Mouse (Mus musculus) urinary bladder, postnatal 25 days (tissue): ENCODE measurements around the gene Dedd.

Experiments used
- DNase-seq: peaks from one replicate; pipeline ENCODE4 v3.0.0; 2022; ENCODE audit warnings: low spot score

The Dedd gene

DNA sequence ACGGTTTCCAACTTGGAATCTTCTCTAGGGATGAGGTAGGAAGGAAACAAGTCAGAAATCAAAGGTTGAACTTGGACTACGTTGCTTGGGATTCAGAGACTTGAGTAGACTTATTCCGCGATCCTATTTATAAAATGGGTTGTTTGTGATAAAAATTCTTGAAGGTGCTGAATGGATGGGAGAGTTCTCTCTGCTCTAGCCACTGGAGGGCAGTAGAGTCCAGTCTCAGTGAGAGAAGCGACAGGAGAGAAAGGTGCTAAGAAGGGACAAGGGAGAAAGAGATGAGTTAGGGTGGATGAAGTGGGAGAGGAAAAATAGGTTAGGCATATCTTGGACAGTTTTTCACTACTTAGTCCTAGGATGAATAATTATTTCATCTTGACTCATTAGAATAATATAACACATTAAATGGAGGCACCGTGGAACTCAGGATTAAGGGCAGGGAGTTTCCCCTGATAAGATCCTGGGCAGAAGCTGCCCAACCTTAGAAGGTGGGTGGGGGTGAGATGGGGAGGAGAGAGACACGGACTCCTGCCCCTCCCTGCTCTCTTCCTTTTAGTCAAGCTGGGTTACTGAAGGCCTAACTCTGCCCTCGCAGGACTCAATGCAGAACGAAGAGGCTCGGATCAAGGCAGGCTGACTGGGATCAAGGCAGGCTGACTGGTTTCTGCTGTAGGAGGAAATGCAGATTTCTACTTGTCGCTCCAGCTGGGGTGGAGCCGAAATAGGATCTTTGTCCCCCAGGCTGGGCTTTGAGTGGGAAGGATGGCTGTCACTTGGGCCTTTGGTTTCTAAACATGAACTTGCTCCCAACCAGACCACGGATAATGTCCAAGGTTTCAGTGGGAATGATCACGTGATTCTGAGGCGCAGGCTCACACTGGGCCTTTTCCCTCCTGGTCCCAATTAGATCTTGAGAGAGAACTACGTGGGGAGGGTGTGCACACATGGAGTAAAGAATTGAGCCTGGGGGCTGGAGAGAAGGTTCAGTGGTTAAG, 32.5 kb downstream of the Dedd start:
- peak; percentile 50 for DNase-seq

DNA sequence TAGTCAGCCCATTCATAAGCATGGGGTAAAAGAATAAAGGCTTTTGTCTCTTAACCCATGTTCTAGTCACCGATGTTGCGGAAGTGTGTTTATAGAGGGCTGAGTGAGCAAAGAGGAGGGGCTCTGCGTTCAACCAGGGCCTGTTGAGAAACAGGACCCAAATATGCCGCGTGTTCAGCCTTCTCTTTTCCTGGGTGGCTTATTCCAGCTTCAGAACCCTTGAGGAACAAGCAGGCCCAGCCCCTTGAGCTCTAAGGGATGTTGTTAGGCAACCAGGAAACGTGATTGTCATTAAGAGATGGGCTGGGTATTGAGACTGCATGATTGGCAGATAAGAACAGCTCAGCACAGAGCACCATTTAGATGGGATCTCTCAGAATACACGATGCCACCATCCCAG, 37.0 kb downstream of the Dedd start:
- DNase-seq = no peak

DNA sequence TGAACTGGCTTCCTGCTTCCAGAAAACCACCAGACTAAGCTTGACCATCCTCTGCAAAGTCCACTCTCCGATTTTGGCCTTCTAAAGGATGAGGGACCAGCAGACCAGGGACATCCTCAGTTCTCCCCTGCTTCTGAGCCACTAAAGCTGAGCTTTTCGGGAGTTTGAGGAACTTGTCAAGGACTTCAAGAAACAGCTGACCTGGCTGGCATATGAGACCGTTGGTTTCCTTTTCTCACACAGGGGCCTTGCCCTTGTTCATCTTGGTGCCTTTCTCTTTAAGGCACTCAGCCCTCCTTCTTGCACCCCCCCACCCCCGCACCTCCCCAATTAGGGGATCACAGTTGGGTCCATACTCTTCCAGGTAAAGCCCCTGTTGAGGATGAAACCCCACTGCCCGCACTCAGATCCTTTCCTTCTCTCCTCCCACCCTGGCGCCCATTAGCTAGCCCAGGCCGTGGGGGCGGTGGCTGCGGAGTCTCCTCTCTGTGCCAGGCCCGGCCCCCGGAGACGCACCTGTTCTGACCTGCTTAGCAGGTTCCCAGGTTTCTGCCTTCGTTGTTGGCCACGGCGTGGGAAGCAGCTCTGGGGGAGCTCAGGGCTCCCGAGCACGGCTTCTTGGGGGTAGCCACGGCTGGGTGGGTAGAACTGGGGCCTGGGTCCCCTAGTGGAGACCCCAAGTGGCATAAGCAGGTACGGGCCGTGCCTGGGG, 41.1 kb downstream of the Dedd start, which contains the start of gene Nectin4:
Gene Nectin4 (plus strand): TSS at position 255 of the 712 bp plus-strand sequence.
- DNase-seq = peak; percentile 62

DNA sequence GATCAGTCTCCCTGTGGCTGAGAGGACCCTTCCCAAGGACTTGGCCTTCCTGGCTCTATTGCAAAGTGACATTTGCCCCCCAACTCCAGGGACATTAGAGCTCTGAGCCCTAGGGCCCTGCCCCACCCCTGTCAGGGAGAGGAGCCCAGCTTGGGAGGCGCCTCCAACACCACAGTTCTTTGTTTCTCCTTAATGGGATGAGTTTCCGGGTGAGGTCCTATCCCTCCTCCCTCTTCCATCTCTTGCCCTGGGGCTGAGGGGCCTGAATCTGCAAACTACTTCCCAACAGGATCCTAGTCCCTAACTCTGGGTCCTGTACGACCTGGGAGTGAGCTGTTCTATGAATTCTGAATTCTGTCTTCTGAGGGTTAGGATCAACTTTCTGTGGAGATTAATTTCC, 43.9 kb downstream of the Dedd start:
- DNase-seq = no peak

DNA sequence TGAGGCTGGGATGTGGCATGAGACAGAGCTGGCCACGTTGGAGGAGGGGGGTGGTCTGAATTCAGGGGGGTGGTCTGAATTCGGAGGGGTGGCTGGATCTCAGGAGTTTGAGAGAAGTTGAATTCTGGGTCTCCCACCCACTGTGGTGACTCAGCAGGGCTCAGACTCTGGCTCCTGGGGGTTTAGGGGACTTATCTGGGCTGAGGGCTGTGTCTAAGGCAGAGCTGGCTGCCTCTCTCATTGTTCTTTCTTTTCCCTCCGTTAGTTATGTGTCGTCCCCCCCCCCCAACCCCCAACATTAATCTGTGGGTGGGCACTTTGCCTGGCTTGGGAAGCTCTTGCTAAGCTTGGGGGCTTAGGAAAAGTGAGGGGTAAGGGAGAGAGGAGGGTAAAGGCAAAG, 45.0 kb downstream of the Dedd start:
- no peak for DNase-seq

DNA sequence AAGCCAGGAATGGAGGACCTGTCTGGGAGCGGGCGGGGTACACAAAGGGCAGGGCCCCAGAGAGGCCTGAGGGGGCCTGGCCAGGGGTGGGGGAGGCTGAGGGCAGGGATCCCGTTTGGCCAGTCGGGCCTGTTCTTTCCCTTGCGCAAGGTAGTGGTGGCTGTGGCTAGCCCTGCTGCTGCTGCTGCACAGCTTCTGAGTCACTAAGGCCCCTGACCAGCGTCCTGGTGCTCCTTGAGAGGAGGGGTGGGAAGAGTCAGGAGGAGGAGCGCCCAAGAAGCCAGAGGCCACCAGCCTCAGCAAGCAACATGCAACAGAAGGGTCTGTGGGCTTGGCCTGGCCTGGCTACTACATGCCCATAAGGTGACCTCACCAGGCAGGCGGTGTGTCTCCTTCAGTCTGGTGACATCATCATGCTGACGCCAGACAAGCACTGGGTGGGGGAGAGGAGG, 46.7 kb downstream of the Dedd start:
- DNase-seq = peak; percentile 82

DNA sequence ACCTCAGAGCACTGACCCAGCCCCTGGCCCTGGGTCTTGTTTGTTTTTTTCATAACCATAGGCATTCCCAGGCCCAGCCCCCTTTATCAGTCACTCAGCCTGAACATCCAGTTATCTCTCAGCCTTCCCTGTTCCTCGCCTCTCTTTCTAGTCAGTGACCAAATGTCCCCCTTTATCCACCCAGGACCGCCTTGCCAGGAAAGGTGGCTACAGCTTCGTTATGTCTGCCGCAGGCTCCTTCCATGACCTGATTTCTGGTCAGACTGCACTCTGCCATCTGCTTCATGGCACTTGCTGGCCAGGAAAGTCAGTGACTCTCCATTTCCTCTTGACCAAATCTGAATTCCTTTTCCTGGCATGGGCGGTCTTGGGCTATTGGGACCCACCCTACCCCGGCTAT, 49.4 kb downstream of the Dedd start:
- no peak for DNase-seq

DNA sequence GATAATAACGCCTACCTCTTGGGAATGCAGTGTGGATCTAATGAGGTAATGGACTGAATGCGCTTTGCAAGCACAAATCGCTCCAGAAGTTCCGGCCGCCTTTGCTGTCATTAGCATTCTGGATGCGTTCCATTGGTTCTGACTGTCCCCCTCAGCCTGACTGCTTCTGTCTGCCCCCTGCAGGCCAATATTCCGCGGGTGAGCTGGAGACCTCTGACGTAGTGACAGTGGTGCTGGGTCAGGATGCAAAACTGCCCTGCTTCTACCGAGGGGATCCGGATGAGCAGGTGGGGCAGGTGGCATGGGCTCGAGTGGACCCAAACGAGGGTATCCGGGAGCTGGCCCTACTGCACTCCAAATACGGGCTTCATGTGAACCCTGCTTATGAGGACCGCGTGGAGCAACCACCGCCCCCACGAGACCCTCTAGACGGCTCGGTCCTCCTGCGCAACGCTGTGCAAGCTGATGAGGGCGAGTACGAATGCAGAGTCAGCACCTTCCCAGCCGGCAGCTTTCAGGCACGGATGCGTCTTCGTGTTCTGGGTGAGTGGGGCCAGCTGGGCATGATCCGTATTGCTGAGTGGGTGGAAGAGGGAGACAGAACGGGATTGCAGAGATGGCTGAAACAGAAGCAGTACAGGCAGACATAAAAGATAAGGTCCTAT, 51.1 kb downstream of the Dedd start:
- DNase-seq = peak; percentile 67

DNA sequence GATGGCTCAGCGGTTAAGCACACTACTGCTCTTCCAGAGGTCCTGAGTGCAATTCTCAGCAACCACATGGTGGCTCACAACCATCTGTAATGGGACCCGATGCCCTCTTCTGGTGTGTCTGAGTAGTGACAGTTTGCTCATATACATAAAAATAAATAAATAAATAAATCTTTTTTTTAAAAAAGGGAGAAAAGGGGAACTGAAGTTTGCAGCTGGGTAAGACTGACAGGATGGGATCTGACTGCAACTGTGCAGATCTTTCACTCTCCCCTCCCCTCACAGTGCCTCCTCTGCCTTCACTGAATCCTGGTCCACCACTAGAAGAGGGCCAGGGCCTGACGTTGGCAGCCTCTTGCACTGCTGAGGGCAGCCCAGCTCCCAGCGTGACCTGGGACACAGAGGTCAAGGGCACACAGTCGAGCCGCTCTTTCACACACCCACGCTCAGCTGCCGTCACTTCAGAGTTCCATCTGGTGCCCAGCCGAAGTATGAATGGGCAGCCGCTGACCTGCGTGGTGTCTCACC, 53.2 kb downstream of the Dedd start:
- no peak for DNase-seq

DNA sequence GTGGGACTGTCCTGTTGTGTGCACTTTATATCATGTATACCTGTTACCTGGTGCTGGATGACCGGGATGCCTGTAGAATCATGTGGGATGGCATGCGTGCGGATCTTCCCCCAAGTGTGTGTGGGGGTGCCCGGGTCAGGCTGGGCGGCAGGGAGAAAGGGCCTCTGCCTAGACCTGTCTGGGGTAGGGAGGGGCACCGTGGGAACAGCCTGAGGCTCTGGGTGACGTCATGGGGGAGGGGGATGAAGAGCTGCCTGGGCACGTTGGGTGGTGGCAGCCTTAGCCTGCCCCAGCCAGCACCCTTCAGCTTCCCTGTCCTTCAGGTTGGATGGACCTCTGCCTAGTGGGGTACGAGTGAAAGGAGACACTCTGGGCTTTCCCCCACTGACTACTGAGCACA, 55.4 kb downstream of the Dedd start:
- peak; percentile 74 for DNase-seq

DNA sequence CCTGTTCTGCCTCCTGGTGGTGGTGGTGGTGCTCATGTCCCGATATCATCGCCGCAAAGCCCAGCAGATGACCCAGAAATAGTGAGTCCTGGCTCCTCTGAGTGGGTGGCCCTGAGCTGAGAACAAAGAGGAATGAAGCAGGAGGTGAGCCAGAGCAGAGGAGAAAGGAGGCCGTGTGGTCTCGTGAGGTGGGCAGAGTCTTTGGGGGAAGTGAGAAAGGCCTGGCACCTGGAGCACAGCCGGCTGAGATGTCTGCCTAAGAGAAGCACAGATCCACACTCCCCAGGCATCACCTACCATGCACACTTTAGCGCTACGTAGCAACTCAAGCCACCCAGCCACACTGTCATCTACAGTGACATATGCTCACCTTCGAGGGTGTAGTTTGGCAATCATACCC, 56.2 kb downstream of the Dedd start:
- no peak for DNase-seq

DNA sequence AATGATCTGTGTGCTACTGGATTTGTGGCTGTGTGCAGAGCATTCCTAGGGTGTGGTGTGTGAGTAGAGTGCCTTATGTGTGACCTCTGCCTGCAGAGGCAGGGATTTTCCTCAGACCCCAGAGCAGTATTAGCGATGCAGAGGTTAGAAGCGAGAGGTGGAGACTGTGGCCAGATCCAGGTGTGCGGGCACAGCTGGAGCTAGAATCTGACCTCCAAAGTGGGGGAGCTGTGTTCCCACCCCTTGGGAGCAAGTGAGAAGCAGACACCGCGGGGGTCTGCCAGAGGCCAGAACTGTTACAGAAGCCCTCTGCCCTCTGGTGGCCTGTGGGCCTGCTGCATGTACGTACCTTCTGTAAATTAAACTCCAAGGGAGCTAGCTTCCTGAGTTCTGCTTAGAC, 58.2 kb downstream of the Dedd start:
- DNase-seq = no peak

DNA sequence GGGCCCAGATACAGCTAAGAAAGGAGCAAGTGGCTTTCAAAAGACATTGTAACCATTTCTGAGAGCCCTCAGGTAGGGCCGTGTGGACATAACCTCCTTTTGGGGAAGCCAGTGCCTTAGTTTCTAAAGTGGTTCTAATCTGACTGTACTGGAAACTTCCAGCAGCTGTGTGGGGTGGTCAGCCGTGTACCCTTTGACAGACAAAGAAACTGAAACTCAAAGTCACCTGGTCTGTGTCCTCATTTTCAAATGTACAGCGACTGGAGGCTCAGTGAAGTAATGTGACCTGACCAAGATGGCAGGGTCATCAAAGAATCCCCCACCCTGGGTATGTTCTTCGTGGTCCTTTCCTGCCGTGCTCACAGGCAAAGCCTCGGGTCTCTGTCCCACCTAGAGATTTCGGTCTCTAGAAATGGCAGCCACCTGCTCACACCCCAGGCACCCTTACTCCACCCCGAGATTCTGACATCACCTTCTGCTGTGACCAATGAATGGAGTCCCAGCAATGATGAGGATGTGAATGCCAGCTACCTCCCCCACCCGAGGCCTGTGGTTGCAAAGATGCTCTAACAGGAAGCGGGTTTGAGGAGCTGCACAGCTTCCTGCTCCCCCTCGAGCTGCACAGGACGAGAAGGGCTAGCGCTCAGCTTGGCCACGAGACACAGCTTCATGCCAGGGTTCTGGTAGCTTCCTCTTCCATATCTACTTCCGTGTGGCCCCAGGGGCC, 59.6 kb downstream of the Dedd start, which contains the start of gene Arhgap30:
Gene Arhgap30 (plus strand): TSS at position 579 of the 727 bp plus-strand sequence.
- DNase-seq = no peak

DNA sequence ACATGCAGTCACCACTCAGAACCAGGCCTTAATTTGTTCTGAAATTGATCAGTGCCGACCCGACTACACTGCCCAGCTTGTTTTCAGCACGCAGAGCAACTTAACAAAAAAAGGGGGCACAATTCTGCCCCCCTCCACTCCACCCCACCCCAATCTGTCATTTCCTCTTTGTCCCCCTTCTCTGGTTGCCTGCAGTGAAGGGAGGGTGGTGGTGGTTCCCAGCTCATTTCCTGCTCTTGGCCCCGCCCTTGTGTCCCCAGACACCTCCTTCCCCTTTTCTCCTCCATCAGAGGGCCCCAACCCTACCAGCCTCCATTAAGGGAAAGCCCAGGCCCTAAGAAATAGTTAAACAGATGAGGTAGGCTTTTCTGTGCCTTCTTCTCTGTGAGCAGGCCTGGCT, 61.2 kb downstream of the Dedd start:
- no peak for DNase-seq
